Mouse (Mus musculus) spleen, adult 2 months (tissue): ENCODE data around the gene Pdgfa.

Experiments
- CTCF ChIP-seq: fragments of 200-500 bp; IDR thresholded peaks from 2 replicates; pipeline ENCODE4 v1.5.1; 2011; ENCODE audit warnings: mild to moderate bottlenecking, inconsistent platforms; ENCODE audit not compliant: insufficient read depth, insufficient read length, insufficient replicate concordance; ENCODE audit errors: extremely low read depth
- POLR2A ChIP-seq: fragments of 200-500 bp; IDR thresholded peaks from 2 replicates; pipeline ENCODE4 v1.6.1; 2011; ENCODE audit warnings: low read depth, low read length, inconsistent platforms

DNA sequence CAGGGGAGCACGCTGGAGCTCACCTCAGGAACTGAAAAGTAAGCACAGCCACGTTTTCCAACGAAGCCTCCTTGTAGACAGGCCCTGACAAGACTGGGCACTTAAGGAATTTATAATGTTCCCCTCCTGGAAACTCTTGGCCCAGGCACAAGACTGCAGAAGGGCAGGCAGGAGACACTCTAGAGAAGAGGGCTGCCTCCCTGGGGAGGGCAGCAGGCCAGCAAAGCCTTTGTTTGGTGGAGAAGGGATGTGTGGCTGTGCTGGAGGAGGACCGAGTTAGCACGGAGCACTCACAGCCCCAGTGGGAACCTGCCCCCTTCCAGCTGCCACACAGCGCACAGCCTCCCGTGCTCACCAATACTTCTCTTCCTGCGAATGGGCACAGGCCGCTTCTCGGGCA is 9.2 kb downstream of the Pdgfa start:
- TF ChIP-seq CTCF (no peak), POLR2A (no peak)
